Mouse (Mus musculus) megakaryocyte, embryonic 14.5 days (primary cell): ENCODE data around the gene Atp1a2.

Source experiments
- FLI1 ChIP-seq: IDR thresholded peaks from 2 replicates; pipeline ENCODE4 v1.6.1; 2012; ENCODE audit warnings: low read length, inconsistent platforms, mixed read lengths
- GATA1 ChIP-seq: IDR thresholded peaks from 3 replicates; pipeline ENCODE4 v1.6.1; 2012; ENCODE audit warnings: mixed read lengths, low read length, inconsistent platforms, borderline replicate concordance

GRCm38 (mm10) chr1:172307936-172308335, 10.1 kb upstream of the Atp1a2 start:
- TF ChIP-seq GATA1, result no peak
- TF ChIP-seq FLI1, result no peak
